Mouse (Mus musculus): ENCODE data around the gene Ugt1a9. TPM values are rescaled to one million over a fixed set of nuclear protein-coding genes. Genes with fewer than 3 reads are reported as not detected.
"Not testable (repeated sequence)": the region's sequence is repeated elsewhere in the genome, so short reads cannot be mapped to it uniquely, and the experiment has no call there.

Gene Ugt1a9
- polyA plus RNA-seq, 1 experiment, result not detected

DNA sequence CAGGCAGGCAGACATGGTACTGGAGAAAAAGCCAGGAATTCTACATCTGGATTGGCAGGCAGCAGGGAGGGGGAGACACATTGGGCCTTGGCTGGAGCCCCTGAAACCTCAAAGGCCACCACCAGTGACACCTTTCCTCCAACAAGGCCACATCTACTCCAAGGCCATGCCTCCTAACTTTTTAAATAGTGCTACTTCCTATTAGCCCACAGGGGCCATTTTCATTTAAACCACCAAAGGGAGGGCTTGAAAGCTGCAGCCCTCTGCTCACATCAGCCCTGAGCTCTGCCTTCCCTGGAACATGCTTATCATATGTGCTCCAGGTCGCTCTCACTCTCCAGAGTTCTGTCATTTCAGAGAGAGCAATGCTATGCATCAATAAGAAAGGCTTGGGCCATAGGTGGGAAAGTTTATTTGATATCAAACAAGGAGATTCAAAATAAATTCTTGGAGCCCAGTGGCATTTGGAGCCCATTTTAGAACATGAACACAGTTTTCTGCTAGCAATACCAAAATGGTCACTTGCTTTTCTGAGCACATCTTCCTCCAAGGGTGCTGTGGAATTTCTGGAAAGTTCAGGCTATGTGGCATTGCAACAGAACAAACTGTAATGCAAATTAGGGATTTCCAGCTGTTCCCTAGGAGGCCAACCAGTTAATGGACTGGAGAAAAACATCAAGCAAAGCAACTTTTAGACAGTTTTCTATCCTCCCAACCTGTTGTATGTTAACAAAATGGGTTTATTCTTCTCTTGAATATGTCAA is 34.2 kb downstream of the Ugt1a9 start:
- TF ChIP-seq TAL1 (IDR thresholded peaks at IDR 0.05; ENCODE audit: low read length) (no peak), GATA1 (IDR thresholded peaks at IDR 0.05; ENCODE audit: low read length) (no peak)

GRCm38 (mm10) chr1:88105656-88106055 is 35.1 kb downstream of the Ugt1a9 start:
- TF ChIP-seq GATA1 (IDR thresholded peaks at IDR 0.05; ENCODE audit: low read length) (no peak), TAL1 (IDR thresholded peaks at IDR 0.05; ENCODE audit: low read length) (no peak)
- H3K4me1 ChIP-seq (ENCODE audit: control insufficient read depth), result peaks cover 2% of the 10 kb centered on the region; the same call in 1 of the 2 replicates
- no peak overlapping the region for H3K4me3 ChIP-seq (replicated peaks)
- H3K27me3 ChIP-seq (ENCODE audit: control insufficient read depth), result no peaks in the 10 kb centered on the region
- H3K36me3 ChIP-seq (ENCODE audit: control insufficient read depth), result no peaks in the 10 kb centered on the region
- no peaks in the 10 kb centered on the region for H3K9me3 ChIP-seq (ENCODE audit: control insufficient read depth, low read length)

More for the DNA sequence above, 34.2 kb downstream of the Ugt1a9 start:
- H3K9me3 ChIP-seq (ENCODE audit: control insufficient read depth, low read length), result no peaks in the 10 kb centered on the region
- no peaks in the 10 kb centered on the region for H3K36me3 ChIP-seq (ENCODE audit: control insufficient read depth)
- no peaks in the 10 kb centered on the region for H3K27me3 ChIP-seq (ENCODE audit: control insufficient read depth)
- H3K4me3 ChIP-seq (replicated peaks), result no peak overlapping the region
- peaks cover 2% of the 10 kb centered on the region; the same call in 1 of the 2 replicates for H3K4me1 ChIP-seq (ENCODE audit: control insufficient read depth)

- H3K36me3 ChIP-seq (ENCODE audit: control insufficient read depth); H3K27me3 ChIP-seq (ENCODE audit: control insufficient read depth); H3K4me3 ChIP-seq (replicated peaks); H3K9me3 ChIP-seq (ENCODE audit: control insufficient read depth, low read length); H3K4me1 ChIP-seq (ENCODE audit: control insufficient read depth): not testable (repeated sequence)
Measured at GRCm38 (mm10) chr1:88109027-88109557, 38.5 kb downstream of the Ugt1a9 start.

- not testable (repeated sequence) for H3K36me3 ChIP-seq (ENCODE audit: control insufficient read depth); H3K4me1 ChIP-seq (ENCODE audit: control insufficient read depth); H3K9me3 ChIP-seq (ENCODE audit: control insufficient read depth, low read length); H3K27me3 ChIP-seq (ENCODE audit: control insufficient read depth); H3K4me3 ChIP-seq (replicated peaks)
Measured at GRCm38 (mm10) chr1:88109604-88110003, 39.0 kb downstream of the Ugt1a9 start.

DNA sequence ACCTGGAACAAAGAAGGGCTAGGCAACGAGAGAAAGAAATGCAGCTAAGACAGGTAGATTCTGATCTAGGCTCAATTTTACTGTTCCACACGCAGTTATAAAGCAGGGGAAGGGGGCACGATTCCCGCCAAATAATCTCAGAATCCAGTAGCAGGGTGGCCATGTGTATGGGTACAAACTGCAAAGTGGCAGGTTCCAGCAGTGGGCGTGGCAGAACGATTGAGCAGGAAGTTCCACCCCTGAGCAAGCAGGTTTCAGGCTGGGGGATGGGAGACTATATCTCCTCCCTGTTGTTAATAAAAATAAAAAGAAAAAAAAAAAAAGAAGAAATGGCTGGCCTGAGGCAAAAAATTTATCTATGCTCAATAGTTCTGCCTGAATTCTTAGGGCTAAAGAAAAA is 42.2 kb downstream of the Ugt1a9 start:
- not testable (repeated sequence) for H3K4me3 ChIP-seq (replicated peaks); H3K4me1 ChIP-seq (ENCODE audit: control insufficient read depth); H3K36me3 ChIP-seq (ENCODE audit: control insufficient read depth); H3K27me3 ChIP-seq (ENCODE audit: control insufficient read depth); H3K9me3 ChIP-seq (ENCODE audit: control insufficient read depth, low read length)

DNA sequence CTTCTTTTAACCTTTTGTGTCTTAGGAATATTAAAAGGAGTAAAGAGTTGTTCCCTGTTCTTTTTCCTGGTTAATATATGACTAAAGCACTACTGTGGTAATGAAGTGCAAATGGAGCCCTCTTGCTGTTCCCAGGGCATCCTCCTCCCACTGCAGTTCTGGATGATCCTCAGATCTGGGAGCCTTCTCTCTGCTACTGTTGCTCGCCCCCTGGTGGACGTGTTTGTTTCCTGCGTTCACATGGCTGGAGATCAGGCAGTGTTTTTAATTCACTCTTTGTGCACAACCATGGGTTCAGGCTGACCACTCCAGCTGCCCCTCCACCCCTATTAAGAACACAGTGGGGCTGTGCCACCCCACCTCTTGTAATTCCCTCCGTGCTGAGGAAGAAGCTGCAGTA is 50.0 kb downstream of the Ugt1a9 start:
- not testable (repeated sequence) for H3K36me3 ChIP-seq (ENCODE audit: control insufficient read depth); H3K9me3 ChIP-seq (ENCODE audit: control insufficient read depth, low read length); H3K27me3 ChIP-seq (ENCODE audit: control insufficient read depth); H3K4me3 ChIP-seq (replicated peaks); H3K4me1 ChIP-seq (ENCODE audit: control insufficient read depth)

DNA sequence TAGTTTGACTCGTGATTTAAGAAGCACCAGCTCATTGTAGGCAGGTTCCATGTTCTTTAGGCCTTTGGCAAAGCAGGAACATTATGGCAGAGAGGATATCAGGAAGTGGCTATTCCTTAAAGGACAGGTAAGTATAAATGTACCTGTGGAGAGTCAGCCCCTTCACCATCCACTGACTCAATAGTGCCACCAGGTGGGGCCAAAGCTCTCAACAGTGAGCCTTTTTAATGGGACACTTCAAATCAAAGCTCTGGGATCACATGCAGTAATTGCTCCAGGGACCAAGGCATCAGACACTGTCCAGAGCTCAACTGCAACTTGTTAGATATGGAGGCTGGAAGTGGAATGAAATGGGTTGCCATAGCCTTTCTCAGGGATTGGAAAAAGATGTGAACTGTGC is 50.9 kb downstream of the Ugt1a9 start:
- not testable (repeated sequence) for H3K4me1 ChIP-seq (ENCODE audit: control insufficient read depth); H3K36me3 ChIP-seq (ENCODE audit: control insufficient read depth); H3K4me3 ChIP-seq (replicated peaks); H3K9me3 ChIP-seq (ENCODE audit: control insufficient read depth, low read length); H3K27me3 ChIP-seq (ENCODE audit: control insufficient read depth)

DNA sequence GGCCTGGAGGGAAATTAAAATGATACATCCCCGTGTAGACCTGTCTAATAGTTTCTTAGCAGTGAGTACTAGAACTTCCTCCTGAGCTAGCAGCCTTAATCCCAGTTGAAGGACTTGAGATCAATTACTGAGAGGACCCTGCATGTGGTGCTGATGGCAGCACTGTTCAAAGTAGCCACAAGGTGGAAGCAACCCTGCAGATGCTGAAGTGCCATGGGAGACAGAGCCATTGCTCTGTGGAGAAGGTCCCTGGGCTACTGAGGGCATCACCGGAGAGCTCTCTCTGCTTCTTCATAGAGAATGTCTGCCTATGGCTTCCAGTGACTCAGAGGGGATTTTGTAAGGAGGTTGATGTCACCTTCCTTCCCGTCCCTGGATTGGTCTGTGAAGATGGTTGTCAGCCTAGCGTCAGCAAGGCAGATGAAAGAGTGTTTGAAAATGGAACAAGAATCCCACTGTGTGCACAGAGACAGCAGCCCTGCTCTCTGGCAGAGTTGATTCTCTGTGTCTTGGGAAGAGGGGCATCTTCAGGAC is 55.3 kb downstream of the Ugt1a9 start:
- H3K27me3 ChIP-seq (ENCODE audit: control insufficient read depth); H3K36me3 ChIP-seq (ENCODE audit: control insufficient read depth); H3K9me3 ChIP-seq (ENCODE audit: control insufficient read depth, low read length); H3K4me1 ChIP-seq (ENCODE audit: control insufficient read depth); H3K4me3 ChIP-seq (replicated peaks): not testable (repeated sequence)

- H3K9me3 ChIP-seq (ENCODE audit: control insufficient read depth, low read length); H3K36me3 ChIP-seq (ENCODE audit: control insufficient read depth); H3K4me1 ChIP-seq (ENCODE audit: control insufficient read depth); H3K27me3 ChIP-seq (ENCODE audit: control insufficient read depth); H3K4me3 ChIP-seq (replicated peaks): not testable (repeated sequence)
Measured at GRCm38 (mm10) chr1:88129091-88129490, 58.5 kb downstream of the Ugt1a9 start.

- not testable (repeated sequence) for H3K36me3 ChIP-seq (ENCODE audit: control insufficient read depth); H3K9me3 ChIP-seq (ENCODE audit: control insufficient read depth, low read length); H3K27me3 ChIP-seq (ENCODE audit: control insufficient read depth); H3K4me3 ChIP-seq (replicated peaks); H3K4me1 ChIP-seq (ENCODE audit: control insufficient read depth)
Measured at GRCm38 (mm10) chr1:88130223-88130622, 59.6 kb downstream of the Ugt1a9 start.

Measured in erythroblast, embryonic 14.5 days (primary cell).